Mouse (Mus musculus) MEL (cell line): Measurements from ENCODE around the gene Tbc1d16.

Experiments used
- CTCF ChIP-seq, 3 experiments: IDR thresholded peaks in 2 of 3; conservative IDR thresholded peaks in 1 of 3; 2 replicates each; pipeline ENCODE4 v1.5.1; 2011 to 2012; ENCODE audit warnings: low read length in 3 of 3, low read depth in 2 of 3, mild to moderate bottlenecking in 2 of 3, improper control_type of control experiment in 1 of 3, inconsistent platforms in 1 of 3, mixed read lengths in 1 of 3, moderate library complexity in 1 of 3; ENCODE audit not compliant: control insufficient read depth in 1 of 3, insufficient read depth in 1 of 3, poor library complexity in 1 of 3, severe bottlenecking in 1 of 3
- EP300 ChIP-seq, 2 experiments: IDR thresholded peaks; 2 replicates each; pipeline ENCODE4 v1.6.1; 2011; ENCODE audit warnings: improper control_type of control experiment in 2 of 2, low read length in 2 of 2, low read depth in 1 of 2, mild to moderate bottlenecking in 1 of 2
- RAD21 ChIP-seq: IDR thresholded peaks from 2 replicates; pipeline ENCODE4 v1.6.1; 2011; ENCODE audit warnings: mild to moderate bottlenecking, low read depth, low read length, improper control_type of control experiment

DNA sequence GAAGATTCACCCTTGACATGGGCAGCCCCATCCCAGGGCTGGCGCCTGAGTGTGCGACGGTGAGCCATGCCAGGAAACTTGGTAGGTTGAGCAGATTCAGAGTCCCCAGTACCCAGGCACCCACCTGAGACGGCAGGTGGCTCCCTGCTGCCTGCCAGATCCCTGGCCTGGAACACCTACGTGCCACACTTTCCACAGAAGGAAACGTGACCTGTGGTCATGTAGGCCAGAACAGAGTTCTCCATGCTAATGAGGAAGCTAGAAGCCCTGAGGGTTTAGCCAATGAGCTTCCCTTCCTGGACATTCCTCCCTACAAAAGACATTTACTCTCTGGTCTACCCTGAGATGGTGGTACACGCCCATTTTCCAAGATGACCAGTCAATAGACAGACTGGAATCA lies 56.7 kb downstream of the Tbc1d16 start:
- TF ChIP-seq CTCF (IDR thresholded peaks at IDR 0.05 in 2 of 3, conservative IDR thresholded peaks at IDR 0.05 in 1 of 3; ENCODE audit: control insufficient read depth in 1 of 3, insufficient read depth in 1 of 3, low read depth in 2 of 3, low read length in 3 of 3, poor library complexity in 1 of 3, severe bottlenecking in 1 of 3) (no peak), EP300 (IDR thresholded peaks at IDR 0.05; ENCODE audit: low read depth in 1 of 2, low read length in 2 of 2) (no peak), RAD21 (no peak)
